Mouse (Mus musculus) E14TG2a.4 (cell line): Measurements from ENCODE around the gene Dlgap3.
A peak's percentile ranks its signal among the peaks of the same experiment; 100 is the strongest.

Experiments
- H3K27me3 ChIP-seq: 2 replicates; pipeline ENCODE4 v1.6.1; 2014; ENCODE audit warnings: low read length, control low read depth; ENCODE audit not compliant: insufficient read depth
- H3K36me3 ChIP-seq: 2 replicates; pipeline ENCODE4 v1.6.1; 2014; ENCODE audit warnings: low read length, control low read depth; ENCODE audit not compliant: insufficient read depth
- H3K4me1 ChIP-seq: replicated peaks from 2 replicates; pipeline ENCODE4 v1.6.1; 2014; ENCODE audit warnings: low read depth, low read length, control low read depth
- H3K4me3 ChIP-seq: replicated peaks from 2 replicates; pipeline ENCODE4 v1.5.1; 2014; ENCODE audit warnings: mild to moderate bottlenecking, low read length
- H3K9me3 ChIP-seq: 2 replicates; pipeline ENCODE4 v1.6.1; 2014; ENCODE audit warnings: low read length, control low read depth
- CTCF ChIP-seq: conservative IDR thresholded peaks from 2 replicates; pipeline ENCODE4 v1.5.1; 2014; ENCODE audit warnings: low read length
- NANOG ChIP-seq: IDR thresholded peaks from 2 replicates; pipeline ENCODE4 v1.6.1; 2014; ENCODE audit warnings: borderline replicate concordance, low read length, mixed read lengths
- POU5F1 ChIP-seq: IDR thresholded peaks from 2 replicates; pipeline ENCODE4 v1.6.1; 2014; ENCODE audit warnings: low read length, borderline replicate concordance

Gene Dlgap3

DNA sequence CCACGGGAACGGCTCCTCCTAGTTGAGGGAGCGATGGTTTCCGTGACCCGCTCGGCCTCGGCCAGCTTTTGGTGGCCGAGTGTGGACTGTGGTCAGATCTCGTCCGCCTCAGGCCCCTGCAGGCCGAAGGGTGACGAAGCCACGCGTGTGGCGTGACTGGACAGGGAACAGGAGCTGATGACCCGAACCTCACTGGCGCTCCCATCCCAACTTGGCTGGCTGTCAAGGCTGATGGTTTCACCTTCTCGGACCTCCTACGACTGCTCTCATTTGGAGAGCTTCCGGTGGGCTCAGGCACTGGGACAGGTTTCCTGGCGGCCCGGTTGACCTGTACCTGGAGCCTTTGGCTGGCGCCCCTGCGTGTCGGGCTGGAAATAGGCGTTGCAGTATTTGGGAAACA is 74.9 kb downstream of the Dlgap3 start:
- peaks cover 31% of the 10 kb centered on the region for H3K36me3 ChIP-seq

DNA sequence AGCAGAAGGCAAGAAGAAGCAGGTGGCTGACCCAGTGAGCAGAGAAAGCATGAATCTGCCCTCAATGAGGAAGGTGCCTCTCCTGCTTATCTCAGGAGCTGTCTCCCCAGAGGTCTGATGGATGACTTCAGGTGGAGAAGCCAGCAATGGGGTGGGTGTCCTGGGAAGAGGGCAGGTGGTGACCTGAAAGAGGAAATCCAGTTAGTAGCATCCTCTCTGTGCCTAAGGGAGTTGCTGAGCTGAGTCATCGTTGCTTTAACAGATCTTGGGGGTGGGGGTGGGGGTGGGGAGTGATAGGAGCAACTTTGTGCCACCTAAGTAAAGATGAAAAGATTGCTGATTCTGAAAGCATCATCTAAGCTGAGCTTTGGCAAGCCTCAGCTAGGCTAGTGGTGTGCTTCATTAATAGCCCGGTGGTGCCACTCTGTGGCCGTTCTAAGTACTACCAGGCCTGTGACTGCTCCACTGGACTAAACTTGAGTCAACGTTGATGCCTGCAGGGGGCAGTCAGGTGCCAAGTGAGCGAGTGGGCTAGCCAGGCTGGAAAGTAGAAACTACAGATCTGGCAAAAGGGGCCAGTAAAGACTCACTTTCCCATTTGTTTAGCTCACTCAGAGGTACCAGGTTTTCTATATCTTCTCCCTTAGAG is 80.8 kb downstream of the Dlgap3 start:
- no peak overlapping the region for H3K4me3 ChIP-seq
- H3K9me3 ChIP-seq = no peaks in the 10 kb centered on the region
- TF ChIP-seq CTCF (peak; percentile 97), POU5F1 (no peak)
- 0 out of 2 replicates have a peak, but pooled peaks cover 5% of the 10 kb centered on the region for H3K27me3 ChIP-seq
- H3K4me1 ChIP-seq = peaks cover 45% of the 10 kb centered on the region
- peaks cover 38% of the 10 kb centered on the region for H3K36me3 ChIP-seq

More for the DNA sequence above, 74.9 kb downstream of the Dlgap3 start:
- no peak for TF ChIP-seq NANOG
- no peak for TF ChIP-seq POU5F1
- no peak for TF ChIP-seq CTCF
- Histone ChIP-seq H3K9me3 (no peaks in the 10 kb centered on the region), H3K27me3 (no peaks in the 10 kb centered on the region), H3K4me1 (peaks cover 35% of the 10 kb centered on the region), H3K4me3 (peak overlapping the region; percentile 100)

GRCm38 (mm10) chr4:127251963-127252585 is 83.1 kb downstream of the Dlgap3 start:
- Histone ChIP-seq H3K9me3 (no peaks in the 10 kb centered on the region), H3K4me3 (peak overlapping the region; percentile 73)
- TF ChIP-seq CTCF (no peak), NANOG (no peak), POU5F1 (no peak)

GRCm38 (mm10) chr4:127256739-127257138 is 87.7 kb downstream of the Dlgap3 start:
- TF ChIP-seq CTCF (no peak), POU5F1 (no peak), NANOG (no peak)
- no peak overlapping the region for H3K4me3 ChIP-seq
- no peaks in the 10 kb centered on the region for H3K9me3 ChIP-seq
- no peaks in the 10 kb centered on the region for H3K36me3 ChIP-seq
- peaks cover 36% of the 10 kb centered on the region for H3K27me3 ChIP-seq
- peaks cover 16% of the 10 kb centered on the region for H3K4me1 ChIP-seq

More at GRCm38 (mm10) chr4:127251963-127252585, 83.1 kb downstream of the Dlgap3 start:
- Histone ChIP-seq H3K4me1 (peaks cover 28% of the 10 kb centered on the region), H3K36me3 (peaks cover 23% of the 10 kb centered on the region), H3K27me3 (peaks cover 21% of the 10 kb centered on the region)

GRCm38 (mm10) chr4:127258186-127258897 is 89.3 kb downstream of the Dlgap3 start:
- Histone ChIP-seq H3K4me1 (peaks cover 3% of the 10 kb centered on the region), H3K27me3 (peaks cover 44% of the 10 kb centered on the region), H3K4me3 (no peak overlapping the region), H3K9me3 (no peaks in the 10 kb centered on the region), H3K36me3 (no peaks in the 10 kb centered on the region)
- TF ChIP-seq NANOG (no peak), CTCF (no peak), POU5F1 (no peak)

DNA sequence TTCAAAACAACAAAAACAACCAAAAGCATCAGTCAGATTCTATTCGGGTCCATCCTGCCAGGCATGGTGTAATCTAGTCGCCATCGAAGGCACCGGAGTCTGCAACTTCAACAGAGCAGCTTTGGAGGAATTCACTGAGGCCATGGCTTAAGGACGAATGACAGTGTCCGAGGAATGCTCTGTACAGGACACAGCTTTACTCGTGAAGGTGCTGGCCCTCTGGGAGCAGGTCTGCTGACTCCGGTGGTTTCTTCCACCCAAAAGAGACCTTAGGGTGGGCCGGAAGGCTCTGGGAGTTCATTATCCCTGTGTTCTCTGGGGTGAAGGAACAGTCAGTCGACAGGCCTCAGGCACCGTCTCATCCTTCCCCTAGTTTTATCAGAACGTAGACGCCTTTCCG is 92.6 kb downstream of the Dlgap3 start:
- Histone ChIP-seq H3K9me3 (no peaks in the 10 kb centered on the region), H3K4me3 (no peak overlapping the region), H3K4me1 (peaks cover 13% of the 10 kb centered on the region), H3K36me3 (no peaks in the 10 kb centered on the region), H3K27me3 (peaks cover 30% of the 10 kb centered on the region)
- TF ChIP-seq POU5F1 (no peak), NANOG (no peak), CTCF (no peak)

- Histone ChIP-seq H3K4me1 (peaks cover 13% of the 10 kb centered on the region), H3K9me3 (no peaks in the 10 kb centered on the region), H3K27me3 (peaks cover 24% of the 10 kb centered on the region), H3K36me3 (no peaks in the 10 kb centered on the region), H3K4me3 (0 out of 2 replicates have a peak overlapping the region, but pooled peaks have one; percentile 10)
- no peak for TF ChIP-seq POU5F1
Measured at GRCm38 (mm10) chr4:127263438-127264182, 94.6 kb downstream of the Dlgap3 start.

GRCm38 (mm10) chr4:127264183-127264554 is 95.2 kb downstream of the Dlgap3 start:
- Histone ChIP-seq H3K4me3 (0 out of 2 replicates have a peak overlapping the region, but pooled peaks have one; percentile 10), H3K4me1 (peaks cover 13% of the 10 kb centered on the region), H3K36me3 (no peaks in the 10 kb centered on the region), H3K27me3 (peaks cover 24% of the 10 kb centered on the region), H3K9me3 (no peaks in the 10 kb centered on the region)
- TF ChIP-seq NANOG = no peak
- TF ChIP-seq POU5F1 = no peak
- TF ChIP-seq CTCF = no peak
